Mouse (Mus musculus) adrenal gland, adult 2 months (tissue): ENCODE data around the gene Cpd. TPM values are rescaled to one million over a fixed set of nuclear protein-coding genes. Genes with fewer than 3 reads are reported as not detected.
A peak's percentile ranks its signal among the peaks of the same experiment; 100 is the strongest.

Source experiments
- DNase-seq: peaks from one replicate; pipeline ENCODE4 v3.0.0; 2021
- long read RNA-seq: library from polyadenylated mRNA; stranded (forward); transcript quantifications from one replicate; pipeline ENCODE4 v2.0.0, GENCODE M21; 2021
- polyA plus RNA-seq: library from polyadenylated mRNA; depleted of rRNA; stranded (reverse); fragments of >200 nt; gene quantifications from 2 replicates; pipeline ENCODE4 v1.2.3, GENCODE M21; 2012; rRNA removed
- total RNA-seq, 2 experiments: library from RNA; stranded (reverse); gene quantifications; 2 replicates each; pipeline ENCODE4 v1.2.3; 2021

The Cpd gene
- total RNA-seq = 10 to 100 TPM; 34.0 to 37.4 TPM
- polyA plus RNA-seq = 14.1 and 15.1 TPM in 2 replicates
- long read RNA-seq, full-length matches to known transcripts = 1 of 4 reads
- long read RNA-seq, partial matches to known transcripts = 1 of 4 reads
- long read RNA-seq, other reads (novel, unspliced or antisense) = 2 of 4 reads

DNA sequence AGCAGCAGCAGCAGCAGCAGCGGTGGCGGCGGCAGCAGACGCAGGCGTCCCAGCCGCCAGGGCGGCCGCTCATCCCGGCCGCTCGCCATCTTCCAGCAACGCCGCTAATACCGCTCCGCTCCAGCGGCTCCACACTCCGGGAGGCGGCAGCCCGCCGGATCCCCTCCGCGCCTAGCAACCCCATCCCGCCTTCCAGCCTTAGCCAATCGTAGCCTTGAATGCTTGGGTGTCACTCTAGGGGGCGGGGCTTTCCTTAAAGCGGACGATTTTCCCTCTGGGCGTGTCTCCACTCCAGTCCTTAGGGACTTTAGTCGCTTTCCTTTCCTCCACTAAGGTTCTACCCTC lies at the start of gene Cpd:
Gene Cpd, minus strand, starts transcription at position 141 of the 345 bp plus-strand sequence.
- DNase-seq = peak; percentile 98

DNA sequence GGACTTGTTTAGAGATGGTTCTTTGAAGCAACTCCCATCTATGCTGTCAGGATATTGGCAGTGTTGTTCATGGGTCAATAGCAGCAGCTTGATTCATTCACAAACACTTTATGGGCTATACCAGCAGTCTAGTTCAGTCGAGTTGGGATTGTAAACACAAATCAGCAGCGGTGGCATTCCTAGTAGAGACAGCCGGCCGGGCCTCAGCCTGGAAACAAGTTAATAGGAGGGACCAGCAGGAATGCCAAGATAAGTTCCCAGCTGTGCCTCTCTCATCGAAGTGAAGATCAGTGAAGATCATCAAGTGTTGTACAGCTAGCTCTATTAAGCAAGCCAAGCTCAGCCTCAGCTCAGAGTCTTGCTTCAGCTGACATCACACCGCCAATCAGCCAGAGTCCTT lies 49.5 kb upstream of the Cpd start:
- DNase-seq = no peak

DNA sequence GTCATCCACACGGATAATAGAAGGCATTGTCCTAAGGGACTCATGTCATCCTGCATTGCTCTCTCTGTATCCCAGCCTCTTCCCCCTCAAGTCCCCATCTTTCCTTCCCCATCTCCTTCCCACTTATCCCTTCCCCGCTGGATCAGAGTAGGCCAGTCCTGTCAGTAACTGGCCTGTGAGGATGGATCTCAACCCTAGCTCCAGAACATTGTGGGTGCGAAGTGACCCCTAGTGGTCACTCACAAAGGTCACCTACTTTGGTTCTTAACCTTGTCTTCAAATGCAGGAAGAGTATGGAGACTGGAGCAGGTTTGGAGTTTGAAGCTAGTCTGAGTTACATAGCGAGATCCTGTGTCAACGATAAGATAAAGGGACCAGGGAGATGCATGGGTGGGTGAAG lies 47.4 kb upstream of the Cpd start:
- peak; percentile 54 for DNase-seq

DNA sequence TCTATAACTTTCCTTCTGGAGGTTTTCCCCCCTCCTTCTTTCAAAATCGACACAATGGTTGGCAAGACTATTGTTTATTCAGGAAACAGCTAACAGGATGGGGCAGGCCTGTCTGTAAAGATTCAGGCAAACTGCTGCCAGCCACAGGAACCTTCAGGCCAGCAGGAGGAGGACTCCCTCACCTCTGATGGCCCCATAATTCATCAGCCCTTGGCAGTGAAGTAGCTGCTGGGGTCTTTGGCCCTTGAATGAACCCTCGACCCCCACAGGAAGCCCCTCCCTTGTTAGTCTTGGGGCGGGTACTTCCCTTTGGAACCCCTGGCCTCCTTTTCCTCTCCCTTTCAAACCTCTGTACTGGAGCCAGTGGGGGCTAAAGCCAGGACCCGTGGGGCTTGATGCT lies 46.8 kb upstream of the Cpd start:
- peak; percentile 61 for DNase-seq

DNA sequence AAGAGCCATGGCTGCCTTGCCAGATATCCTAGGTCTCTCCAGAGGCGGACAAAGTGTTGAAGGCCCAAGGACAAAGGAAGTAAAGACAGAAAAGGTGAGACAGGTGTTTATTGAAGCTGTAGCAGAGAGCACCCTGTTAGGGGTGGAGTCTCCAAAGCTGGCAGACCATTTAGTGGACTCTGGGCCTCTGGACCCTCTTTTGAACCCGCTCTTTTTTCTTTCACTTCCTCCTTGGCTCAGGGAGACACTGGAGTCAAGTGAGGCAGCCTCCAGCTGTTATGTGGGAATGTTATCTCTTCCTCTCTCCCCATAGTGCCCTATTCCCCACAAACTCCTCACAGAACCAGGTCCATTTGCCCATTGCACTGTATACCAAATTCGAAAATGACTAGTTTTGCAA lies 46.2 kb upstream of the Cpd start:
- no peak for DNase-seq

DNA sequence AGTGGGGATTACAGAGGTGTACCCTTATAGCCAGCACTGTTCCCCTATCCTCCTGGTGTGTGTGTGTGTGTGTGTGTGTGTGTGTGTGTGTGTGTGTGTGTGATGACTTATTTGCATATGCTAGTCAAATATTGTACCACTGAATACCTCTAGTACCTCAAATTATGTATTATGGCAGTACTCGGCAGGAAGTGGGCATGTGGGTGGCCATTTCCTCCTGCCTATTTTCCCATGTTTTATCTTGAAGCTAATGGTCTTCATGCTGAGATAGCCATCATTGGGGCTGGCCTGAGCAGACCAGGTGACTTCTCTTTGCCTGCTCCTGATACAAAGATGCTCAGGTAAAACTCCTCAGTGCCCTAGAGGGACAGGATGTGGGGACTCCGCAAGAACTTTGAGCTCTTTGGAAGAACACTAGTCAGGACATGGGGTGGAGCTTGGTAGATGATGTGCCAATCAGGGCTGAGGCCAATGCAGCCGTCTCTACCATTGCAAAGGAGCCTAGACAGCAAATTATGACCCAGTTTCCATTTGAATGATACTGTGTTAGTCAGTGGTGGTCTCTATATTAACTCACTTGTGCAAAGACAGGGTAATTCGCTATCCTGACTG lies 45.0 kb upstream of the Cpd start:
- DNase-seq = no peak

DNA sequence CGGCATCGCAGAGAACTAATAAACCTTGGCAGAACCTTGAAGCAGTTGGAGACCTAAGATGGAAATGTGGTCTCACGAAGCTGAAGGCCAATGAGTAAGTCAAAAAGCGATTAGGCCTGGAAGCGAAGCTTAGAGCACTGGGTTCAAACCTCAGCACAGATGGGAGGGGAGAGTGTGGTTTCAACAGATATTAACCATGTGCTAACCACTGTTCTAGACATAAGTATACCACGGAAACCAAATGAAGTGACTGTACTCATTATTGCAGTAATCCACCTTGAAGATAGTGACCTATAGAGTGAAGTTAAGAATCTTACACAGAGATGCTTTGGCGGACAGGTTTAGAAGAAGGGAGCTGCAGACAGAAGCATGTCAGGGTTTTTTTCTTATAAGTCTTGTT lies 44.4 kb upstream of the Cpd start:
- no peak for DNase-seq

DNA sequence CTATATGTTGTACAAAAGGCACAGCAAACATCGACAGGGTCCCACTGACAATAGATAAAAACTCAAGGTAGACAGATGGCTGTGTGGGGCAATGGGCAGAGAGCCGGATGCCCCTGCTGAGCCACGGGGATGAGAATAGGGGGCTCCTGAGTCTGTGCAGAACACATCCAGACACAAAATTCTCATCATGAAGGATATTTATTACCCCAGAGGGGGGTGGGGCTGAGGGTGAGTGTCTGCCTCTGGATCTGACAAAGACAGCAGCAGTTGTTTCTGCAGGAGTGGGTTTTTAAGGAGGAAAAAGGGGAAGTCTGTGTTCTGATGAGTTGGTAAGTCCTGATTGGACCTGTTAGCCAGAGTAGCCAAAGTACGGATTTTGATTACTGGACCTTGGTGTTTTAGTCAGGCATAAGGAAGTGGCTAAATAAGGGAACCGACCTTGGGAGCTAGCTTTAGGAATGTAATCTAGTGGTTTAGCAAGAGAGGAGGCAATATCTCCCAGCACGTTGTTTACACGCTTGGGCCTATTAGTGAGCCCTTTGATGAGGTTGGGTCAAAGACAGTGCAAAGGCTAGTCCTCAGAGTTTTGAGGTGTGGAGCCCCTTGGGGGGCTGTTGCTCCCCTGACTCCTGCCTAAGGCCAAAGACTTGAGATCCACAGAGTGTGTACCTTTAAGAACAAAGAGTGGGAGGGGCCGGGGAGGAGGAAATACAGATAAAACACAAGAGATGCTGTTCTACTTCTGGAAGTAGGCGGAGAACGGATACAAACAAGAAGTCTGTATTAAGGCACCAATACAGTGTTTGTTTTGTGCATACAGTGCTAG lies 42.7 kb upstream of the Cpd start:
- peak; percentile 74 for DNase-seq

DNA sequence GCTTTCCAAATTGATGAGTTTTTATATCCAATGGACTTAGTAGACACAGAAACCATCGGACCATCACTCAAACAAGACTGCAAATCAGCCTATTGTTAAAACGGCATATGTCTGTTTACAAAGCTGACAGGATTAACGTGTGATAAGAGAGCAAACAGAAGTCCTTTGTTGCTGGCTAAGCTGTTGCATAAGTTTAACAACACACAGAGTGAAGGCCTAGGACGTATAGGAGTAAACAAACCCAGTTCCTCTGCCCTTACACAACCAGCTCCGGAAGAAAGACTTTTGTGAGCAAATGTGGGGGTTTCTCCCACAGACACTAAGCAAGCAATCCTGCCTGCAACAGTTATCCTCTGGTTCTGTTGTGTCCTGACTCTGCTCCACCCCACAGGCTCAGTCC lies 37.6 kb upstream of the Cpd start:
- no peak for DNase-seq

DNA sequence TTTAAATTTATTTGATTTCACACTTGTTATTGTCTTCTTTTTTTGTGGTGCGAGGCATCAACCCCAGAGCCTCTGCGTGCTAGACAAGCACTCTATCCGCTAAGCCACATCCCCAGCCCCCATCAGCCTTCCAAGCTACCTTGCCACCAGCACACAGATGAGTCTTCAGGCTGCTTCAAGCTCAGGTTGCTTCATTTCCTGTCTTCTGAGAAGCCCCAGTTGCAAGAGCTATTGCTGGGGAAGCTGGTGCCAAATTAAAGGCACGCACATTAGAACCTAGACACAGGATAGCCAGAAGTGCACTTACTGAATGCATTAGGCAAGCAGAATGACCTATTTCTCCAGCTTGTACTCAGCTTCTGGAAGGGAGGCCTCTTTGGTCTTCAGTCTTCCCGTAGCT lies 33.0 kb upstream of the Cpd start:
- DNase-seq = no peak

DNA sequence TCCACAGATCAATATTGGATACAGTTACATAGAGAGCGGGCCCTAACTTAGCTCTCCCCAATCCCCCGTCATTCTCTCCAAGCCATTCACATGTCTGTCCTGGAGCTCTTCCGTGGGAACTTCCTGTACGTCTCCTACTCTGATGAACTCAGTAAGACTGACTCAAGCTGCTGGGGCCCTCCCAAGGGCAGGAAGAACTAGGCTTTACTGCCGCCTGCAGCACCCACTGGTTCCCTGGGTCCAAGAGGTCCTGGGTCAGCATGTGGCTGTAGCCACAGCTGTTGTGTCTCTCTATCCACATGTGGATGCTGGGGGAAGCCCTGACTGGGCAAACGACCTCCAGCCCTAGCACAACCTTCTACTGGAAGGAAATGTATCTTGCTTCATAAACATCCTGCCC lies 27.9 kb upstream of the Cpd start:
- DNase-seq = no peak

DNA sequence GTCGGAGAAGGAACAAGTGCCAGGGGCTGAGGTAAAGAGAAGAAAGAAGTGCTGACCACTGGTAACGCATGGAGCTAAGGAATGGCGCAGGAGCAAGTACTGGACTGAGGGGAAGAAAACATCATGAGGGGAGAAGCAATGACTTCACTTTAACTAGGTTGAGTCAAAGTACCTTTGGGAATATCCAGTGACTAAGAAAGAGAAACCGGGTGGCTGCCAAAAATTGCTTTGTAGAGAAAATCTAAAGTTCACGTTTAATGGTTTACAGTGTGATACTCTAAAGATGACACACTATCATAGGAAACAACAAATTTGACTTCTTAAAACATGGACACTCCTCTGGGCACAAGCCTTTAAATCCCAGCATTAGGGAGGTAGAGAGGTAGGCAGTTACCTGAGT lies 27.0 kb upstream of the Cpd start:
- DNase-seq = no peak

DNA sequence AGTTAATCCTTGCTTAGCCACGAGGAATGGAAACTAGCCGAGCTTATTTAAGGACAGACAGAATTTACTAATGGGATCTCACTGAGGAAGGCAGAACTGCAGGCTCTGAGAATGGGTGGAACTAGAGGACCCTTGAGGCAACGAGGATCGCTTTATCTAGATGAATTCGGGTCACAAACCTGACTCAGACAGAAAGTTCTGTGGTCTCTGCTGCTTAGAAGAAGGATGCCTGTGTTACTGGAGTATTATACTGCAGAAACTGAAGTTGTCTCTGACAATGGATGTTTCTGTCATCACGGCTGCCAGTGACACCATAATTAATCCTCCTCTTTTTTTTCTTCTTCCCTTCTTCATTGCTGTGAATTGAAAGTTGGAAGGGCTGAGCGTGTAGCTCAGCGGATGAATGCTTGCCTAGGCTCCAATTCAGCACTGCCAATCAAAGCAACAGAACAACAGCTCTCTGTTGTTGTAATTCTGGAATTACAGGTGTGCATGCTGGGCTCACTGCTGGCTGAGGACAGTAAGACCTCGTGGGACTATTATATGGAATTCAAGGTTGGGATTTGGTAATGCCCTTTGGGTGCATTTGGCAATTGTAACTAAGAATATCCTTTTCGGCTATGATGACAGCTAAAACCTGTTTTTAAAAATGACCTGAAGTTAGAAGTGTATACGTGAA lies 25.9 kb upstream of the Cpd start:
- DNase-seq = no peak

DNA sequence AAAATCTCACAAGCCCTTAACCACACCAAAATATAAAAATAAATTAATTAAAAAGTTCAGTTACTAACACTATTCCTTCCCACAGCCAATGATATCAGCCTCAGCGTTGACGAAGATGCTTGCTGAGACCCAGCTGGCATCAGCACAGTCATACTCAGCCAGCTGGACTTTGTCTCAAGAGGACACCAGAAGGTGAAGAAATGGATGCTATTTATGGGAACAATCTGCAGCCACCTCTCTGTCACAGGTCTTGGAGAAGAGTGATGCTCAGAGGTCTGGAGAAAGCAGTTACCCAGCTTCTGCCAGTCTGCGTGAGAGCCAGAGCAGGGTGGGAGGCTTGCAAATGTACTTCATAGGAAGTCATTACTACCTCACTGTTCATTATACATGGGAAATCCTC lies 14.4 kb upstream of the Cpd start:
- DNase-seq = no peak

DNA sequence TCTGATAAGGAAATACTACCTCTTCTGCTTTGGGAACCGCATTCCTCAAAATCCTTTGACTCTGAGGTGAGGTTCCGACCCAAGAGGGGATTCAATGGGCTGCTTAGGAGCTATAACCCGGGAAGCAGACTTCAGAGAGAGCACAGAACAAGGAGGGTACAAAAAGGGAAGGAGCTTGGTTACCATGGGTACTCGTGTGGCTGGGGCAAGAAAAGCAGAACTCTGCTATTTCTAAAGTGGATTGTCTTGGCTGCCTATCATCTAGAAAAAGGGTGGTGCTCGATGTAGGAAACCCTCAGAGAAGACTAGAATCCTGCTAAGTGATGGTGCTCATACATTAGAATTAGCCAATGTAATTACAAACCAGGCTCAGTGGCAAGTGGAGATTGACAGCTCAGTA lies 12.4 kb upstream of the Cpd start:
- no peak for DNase-seq

DNA sequence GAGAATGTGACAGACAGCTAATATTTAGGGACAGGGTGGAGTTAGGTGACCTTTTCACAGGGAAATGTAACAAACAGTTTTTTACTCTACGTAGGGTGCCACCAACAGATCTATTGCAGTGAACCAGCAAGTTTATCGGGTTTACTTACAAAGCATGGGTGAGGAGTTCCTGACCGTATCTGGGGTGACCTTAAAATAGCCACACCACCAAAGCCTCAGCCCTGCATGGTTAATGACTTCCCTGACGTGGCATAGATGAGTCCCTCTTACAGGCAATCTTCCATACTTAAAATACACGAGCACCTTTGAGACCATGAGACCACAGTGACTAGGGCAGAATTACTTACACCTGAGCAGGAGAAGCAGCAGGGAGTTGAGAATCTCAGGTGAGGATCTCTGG lies 12.0 kb upstream of the Cpd start:
- DNase-seq = no peak

DNA sequence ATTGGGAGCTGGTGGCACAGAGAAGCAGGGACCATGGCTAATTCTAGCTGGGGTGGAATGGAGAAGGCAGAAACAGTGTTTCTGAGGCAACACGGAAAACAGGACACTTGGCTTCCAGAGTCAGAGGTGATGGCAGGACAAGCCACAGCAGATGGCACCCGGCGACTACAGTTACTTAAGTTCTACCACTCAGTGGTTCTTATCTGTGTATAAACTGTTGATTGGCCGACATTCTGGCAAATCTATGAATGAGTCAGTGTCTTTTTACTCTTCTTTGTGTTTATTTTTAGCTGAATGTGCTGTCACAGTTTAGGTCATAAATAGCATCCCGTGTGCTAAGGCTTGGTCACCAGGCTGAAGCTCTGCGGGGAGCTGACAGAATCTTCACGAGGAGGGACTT lies 10.3 kb upstream of the Cpd start:
- peak; percentile 41 for DNase-seq

DNA sequence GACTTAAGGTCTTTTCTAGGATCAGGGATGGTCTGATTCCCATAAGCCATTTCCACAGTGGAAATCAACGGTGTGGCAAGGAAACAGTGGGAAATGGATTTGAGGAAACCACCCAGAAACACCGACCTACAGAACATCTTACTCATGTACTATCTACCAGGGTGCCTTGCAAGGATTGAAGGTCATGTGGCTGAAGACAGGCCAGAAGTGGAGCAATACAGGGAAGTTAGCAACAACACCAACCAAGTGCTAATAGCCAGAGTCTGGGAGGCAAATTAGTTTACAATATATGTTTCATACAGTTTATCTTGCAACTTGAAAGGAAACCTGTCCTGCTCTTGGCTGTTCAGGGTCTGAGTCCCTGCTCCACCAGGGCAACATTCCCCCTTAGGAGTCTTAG lies 9.8 kb upstream of the Cpd start:
- peak; percentile 19 for DNase-seq

DNA sequence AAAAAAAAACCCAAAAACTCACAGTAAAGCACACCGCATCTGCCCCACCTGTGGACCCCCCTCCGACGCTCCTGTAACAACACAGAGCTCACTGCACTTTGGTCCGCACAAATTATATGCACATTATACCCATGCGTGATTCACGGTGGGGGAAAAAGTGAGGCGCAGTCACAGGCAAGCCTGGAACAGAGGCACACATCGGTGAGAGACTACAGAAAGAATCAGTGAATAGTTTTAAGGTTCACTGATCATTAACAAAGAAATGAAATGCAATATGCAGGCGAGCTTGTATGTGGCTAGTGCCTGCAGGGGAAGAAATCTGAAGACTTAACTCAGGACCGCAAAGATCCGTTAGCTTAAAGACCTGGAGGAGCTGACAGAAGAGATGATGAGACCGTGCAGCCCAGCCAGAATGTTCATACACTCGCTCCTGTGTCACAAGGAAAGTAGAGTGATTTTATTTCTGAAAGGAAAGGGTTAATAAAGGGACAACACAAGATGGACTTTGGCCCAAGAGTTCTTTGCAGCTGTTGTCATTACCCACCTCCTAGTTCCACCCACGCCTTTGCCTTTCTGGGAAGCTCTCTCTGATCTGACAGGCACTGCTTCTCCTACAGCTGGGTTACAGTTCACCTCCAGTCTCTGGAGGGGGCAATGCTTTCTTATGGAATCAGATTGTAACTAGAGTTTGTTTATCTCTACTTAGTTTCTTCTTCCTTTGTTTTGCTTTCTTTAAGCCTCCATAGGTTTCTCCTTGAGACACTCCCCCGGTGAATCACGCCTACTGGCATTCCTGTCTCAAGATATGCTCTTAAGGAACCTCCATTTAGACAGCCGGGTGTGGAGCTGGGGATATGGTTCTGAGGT lies 7.9 kb upstream of the Cpd start:
- no peak for DNase-seq

DNA sequence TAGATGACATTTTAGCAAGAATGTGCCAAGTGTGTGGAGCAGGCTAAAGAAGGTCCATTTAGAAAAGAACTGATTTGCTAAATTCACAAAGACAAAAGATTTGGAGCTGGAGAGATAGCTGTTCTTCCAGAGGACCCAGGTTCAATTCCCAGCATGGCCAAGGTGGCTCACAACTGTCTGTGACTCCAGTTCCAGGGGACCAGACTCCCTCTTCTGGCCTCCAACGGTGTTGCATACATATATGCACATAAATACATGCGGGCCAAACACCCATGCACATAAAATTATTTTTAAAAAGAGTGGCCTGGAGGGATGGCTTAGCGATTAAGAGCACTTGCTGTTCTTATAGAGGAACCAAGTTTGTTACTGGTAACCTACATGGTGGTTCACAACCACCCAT lies 4.7 kb upstream of the Cpd start:
- no peak for DNase-seq

DNA sequence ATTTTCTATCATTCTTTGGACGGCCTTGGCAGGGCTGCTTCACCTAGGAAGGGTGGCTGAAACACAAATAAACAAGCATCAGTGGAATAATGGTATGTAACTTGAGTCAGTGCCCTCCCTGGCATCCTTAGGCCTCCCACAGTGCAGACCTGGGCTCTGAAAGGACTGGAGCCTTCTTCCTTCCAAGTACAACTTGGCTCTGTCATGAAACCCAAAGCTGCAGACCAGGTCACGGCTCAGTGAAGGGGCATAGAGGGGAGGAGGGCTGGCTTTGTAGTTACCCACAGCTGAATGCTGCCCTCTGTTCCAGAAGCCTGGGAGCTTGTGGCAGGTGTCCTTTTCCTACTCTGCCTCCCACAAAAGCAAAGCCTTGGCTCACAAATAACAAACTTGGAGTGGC lies 2.8 kb upstream of the Cpd start:
- DNase-seq = no peak

DNA sequence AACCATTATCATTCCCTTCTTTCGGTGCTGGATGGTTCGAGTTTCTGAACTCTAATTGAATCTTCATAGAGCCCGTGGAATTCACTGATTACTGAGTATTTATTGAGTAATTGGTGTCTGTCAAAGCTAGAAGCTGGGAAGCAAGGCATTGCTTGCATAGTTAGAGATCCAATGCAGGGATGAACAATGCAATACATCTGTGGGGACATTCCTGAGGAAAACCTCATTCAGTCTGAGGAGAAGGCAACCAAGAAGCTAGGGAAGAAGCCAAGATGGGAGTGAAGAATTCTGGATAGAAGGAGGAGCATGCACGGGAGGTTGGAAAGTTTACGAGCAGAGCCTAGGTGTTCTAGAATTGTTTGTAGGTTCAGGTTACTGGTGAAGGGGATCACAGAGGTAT lies 1.3 kb upstream of the Cpd start:
- no peak for DNase-seq
